Mouse (Mus musculus): ENCODE results near the gene Tmem219. TPM values are rescaled to one million over a fixed set of nuclear protein-coding genes. Genes with fewer than 3 reads are reported as not detected.
A peak's percentile ranks its signal among the peaks of the same experiment; 100 is the strongest.
"Not testable (repeated sequence)": the region's sequence is repeated elsewhere in the genome, so short reads cannot be mapped to it uniquely, and the experiment has no call there.

Gene Tmem219
- total RNA-seq, 1 experiment from 2014 or later: 14.5 TPM

DNA sequence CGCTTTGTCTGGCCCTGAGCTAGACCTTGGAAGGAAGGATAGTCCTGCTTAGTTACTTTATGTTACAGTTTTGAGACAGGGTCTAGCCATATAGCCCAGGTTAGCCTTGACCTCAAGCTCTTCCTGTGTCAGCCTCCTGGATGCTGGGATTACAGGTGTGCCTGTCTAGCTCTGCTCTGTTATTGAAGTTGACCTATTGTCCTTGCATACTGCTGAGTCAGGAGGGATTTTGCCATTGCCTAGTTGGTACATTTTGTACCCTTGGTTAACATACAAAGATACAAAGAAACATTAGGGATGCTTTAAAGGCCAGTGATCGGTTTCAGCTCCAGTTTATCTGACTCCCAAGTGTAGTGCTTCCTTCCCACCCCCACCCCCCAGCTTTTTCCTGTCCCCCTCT lies 9.9 kb upstream of the Tmem219 start:
- ATAC-seq (replicated peaks in 1 of 2; ENCODE audit: insufficient read depth in 1 of 2, low FRiP score in 2 of 2, low TSS enrichment in 1 of 2, low read depth in 1 of 2, poor library complexity in 2 of 2, severe bottlenecking in 2 of 2): no peak

DNA sequence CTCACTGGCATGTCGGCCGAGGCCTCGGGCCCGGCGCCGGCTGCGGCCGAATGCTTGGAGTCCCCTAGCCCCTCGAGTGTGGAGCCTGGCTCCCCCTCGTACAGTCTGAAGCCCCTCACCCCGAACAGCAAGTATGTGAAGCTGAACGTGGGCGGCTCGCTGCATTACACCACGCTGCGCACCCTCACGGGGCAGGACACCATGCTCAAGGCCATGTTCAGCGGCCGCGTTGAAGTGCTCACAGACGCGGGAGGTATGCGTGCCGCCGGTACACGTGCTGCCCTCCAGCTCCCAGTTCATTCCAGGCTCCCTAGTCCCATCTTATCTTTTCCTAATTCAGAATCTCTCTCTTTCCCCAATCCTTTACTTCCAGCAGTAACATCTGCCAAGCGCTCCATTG lies 6.3 kb upstream of the Tmem219 start:
- peak in 1 of 2 experiments; percentile 14; a peak in 1 of 4 replicates for ATAC-seq (replicated peaks in 1 of 2; ENCODE audit: insufficient read depth in 1 of 2, low FRiP score in 2 of 2, low TSS enrichment in 1 of 2, low read depth in 1 of 2, poor library complexity in 2 of 2, severe bottlenecking in 2 of 2)

DNA sequence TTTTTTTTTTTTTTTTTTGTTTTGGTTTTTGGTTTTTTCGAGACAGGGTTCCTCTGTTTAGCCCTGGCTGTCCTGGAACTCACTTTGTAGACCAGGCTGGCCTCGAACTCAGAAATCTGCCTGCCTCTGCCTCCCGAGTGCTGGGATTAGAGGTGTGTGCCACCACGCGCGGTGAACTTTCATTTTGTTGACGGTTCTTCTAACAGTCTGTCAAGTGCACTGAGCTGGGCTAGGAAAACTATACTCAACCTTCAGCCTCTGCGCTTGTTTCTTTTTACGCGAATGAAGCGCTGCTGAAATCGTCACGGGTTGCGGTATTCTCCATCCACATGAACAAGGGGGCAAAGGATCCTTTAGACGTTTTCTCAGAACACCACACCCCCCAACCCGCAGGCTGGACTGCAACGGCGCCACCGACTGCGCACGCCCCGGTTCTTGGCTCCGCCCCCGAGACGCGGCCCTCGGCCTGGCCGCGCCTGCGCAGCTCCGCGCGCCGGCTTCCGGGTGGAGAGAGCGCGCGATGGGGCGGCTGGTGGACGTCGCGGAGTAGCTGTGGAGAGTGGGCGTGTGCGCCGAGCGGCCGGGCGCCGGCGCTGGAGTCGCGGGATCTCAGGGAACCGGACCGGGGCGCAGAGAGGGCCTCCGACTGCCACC lies 5.8 kb upstream of the Tmem219 start, which contains the start of gene Kctd13:
Kctd13 (plus strand) TSS at position 496 of the 654 bp plus-strand sequence.
- ATAC-seq (replicated peaks in 1 of 2; ENCODE audit: insufficient read depth in 1 of 2, low FRiP score in 2 of 2, low TSS enrichment in 1 of 2, low read depth in 1 of 2, poor library complexity in 2 of 2, severe bottlenecking in 2 of 2): peak; percentile 82 to 91

DNA sequence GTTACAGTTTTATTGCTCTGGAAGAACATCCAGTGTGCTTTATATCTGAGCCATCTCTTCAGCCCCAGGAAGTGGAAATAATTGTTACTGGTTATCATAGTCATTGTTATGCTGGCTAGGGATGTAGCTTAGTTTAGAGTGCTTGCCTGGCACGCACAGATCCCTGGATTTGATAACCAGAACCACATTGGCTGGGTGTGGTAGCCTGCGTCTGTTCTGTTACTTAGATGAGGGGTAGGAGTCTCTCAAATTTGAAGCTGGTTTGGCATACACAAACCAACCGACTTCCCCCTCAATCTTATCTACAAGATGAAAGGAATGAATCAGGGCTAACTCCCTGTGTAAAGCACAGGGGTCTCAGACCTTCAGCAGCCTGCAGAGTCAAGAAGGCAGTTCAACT lies 3.6 kb upstream of the Tmem219 start:
- no peak for ATAC-seq (replicated peaks in 1 of 2; ENCODE audit: insufficient read depth in 1 of 2, low FRiP score in 2 of 2, low TSS enrichment in 1 of 2, low read depth in 1 of 2, poor library complexity in 2 of 2, severe bottlenecking in 2 of 2)

DNA sequence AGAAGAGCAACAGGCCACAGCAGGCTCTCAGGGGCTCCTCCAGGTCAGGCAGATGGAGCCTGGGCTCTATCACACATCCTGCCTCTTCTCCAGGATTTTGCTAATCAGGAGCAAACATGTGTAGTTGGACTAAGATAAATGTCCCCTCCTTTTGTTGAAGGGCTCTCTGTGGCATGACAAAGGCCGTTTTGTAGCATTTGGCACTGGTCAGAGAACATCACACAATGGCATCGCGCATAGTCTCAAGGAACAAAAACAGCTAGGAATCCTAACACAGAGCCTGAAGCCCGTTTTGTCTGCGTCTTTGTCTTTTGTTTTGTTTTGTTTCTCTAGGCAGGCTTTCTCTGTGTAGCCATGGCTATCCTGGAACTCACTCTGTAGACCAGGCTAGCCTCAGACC lies 1.3 kb upstream of the Tmem219 start:
- ATAC-seq (replicated peaks in 1 of 2; ENCODE audit: insufficient read depth in 1 of 2, low FRiP score in 2 of 2, low TSS enrichment in 1 of 2, low read depth in 1 of 2, poor library complexity in 2 of 2, severe bottlenecking in 2 of 2): no peak

DNA sequence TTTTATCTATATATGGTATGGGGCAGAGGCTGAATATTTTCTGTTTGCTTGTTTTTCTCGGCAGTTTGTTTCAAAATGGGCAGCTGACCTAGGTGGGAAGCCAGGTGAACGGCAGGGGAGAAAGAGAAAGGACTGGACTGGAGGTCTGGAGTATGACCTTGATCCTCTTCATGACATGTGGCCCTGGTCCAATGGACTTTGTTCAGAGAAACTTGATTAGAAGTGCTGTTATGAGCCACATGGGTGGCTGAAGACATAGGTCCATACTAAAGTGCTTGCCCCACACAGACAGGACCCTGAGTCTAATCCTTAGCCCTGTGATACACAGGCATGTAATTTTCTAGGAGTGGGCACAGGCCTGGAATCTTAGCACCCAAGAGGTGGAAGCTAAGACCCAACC lies 1.2 kb downstream of the Tmem219 start:
- no peak for ATAC-seq (replicated peaks in 1 of 2; ENCODE audit: insufficient read depth in 1 of 2, low FRiP score in 2 of 2, low TSS enrichment in 1 of 2, low read depth in 1 of 2, poor library complexity in 2 of 2, severe bottlenecking in 2 of 2)

DNA sequence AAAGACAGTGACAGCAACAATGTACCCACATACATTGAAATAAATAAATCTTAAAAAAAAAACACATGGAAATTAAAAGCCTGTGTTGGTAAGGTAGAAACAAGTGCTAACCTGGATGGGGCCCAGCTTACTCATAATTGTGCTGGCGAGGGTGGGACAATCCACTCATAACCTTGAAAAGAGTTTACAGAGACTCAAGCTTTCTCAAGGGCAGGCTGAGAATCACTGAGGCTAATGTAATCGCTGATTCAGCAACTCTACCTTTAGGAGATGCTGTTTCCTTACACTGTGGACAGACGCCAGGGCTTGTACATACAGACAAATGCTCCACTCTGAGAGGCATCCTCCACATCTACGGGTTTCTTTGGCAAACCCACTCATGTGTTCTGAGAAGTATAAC lies 2.7 kb downstream of the Tmem219 start:
- ATAC-seq (replicated peaks in 1 of 2; ENCODE audit: insufficient read depth in 1 of 2, low FRiP score in 2 of 2, low TSS enrichment in 1 of 2, low read depth in 1 of 2, poor library complexity in 2 of 2, severe bottlenecking in 2 of 2): no peak

DNA sequence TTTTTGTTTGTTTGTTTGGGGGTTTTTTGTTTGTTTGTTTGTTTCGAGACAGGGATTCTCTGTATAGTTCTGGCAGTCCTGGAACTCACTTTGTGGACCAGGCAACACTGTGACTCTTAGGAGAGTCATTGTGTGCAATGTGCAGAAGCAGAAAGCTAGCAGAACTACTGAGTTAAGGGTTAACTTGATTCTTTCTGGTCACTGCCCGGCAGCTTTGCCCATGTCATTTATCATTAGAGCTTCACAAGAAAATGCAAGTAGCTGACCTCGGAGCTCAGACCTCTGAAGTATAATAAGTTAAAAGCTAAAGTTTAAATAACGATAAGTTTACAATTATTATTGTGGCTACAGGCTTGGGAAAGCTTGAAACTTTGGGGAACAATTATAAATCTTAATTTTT lies 4.4 kb downstream of the Tmem219 start:
- not testable (repeated sequence) for ATAC-seq (replicated peaks in 1 of 2; ENCODE audit: insufficient read depth in 1 of 2, low FRiP score in 2 of 2, low TSS enrichment in 1 of 2, low read depth in 1 of 2, poor library complexity in 2 of 2, severe bottlenecking in 2 of 2)

DNA sequence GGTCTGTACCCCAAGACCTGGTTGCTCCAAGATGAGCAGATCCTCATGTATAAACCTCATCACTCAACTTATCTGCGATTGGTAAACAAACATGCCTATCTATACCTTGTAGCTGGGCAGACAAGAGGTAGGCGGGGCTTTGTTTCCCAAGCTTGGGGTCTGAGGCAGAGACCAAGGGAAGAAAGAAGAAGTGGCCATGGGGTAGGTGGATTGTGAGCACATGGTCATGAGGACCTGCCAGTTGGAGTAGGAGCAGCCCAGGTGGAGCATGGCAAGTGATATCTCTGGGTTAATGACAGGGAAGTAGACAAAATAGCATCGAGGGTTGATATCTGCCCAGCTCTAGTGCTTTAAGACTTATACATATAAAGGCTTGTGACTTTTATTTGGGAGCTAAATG lies 7.9 kb downstream of the Tmem219 start:
- no peak for ATAC-seq (replicated peaks in 1 of 2; ENCODE audit: insufficient read depth in 1 of 2, low FRiP score in 2 of 2, low TSS enrichment in 1 of 2, low read depth in 1 of 2, poor library complexity in 2 of 2, severe bottlenecking in 2 of 2)

DNA sequence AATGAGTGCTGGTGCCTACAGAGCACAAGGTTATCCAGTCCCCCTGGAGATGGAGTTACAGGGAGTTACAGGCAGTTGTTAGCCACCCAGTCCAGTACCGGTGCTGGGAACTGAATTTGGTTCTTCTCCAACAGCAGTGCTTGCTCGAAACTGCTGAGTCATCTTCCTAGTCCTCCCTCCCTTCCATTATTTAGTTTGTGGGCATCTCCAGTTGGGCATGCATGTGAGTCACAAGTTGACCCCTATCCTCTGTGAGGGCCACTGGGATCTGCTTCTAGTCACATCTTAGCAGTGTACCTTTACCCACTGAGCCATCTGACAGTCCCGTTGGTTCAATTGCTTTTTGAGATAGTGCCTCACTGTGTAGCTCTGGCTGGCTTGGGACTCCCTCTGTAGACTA lies 17.1 kb downstream of the Tmem219 start:
- ATAC-seq (replicated peaks in 1 of 2; ENCODE audit: insufficient read depth in 1 of 2, low FRiP score in 2 of 2, low TSS enrichment in 1 of 2, low read depth in 1 of 2, poor library complexity in 2 of 2, severe bottlenecking in 2 of 2): no peak

DNA sequence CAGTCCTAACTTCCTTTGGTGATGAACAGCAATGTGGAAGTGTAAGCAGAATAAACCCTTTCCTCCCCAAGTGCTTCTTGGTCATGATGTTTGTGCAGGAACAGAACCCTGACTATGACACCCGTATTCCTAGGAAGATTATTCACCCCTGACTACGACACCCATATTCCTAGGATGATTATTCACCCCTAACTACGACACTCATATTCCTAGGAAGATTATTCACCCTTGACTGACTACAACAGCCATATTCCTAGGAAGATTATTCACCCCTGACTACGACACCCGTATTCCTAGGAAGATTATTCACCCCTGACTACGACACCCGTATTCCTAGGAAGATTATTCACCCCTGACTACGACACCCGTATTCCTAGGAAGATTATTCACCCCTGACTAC lies 22.9 kb downstream of the Tmem219 start:
- not testable (repeated sequence) for ATAC-seq (replicated peaks in 1 of 2; ENCODE audit: insufficient read depth in 1 of 2, low FRiP score in 2 of 2, low TSS enrichment in 1 of 2, low read depth in 1 of 2, poor library complexity in 2 of 2, severe bottlenecking in 2 of 2)

DNA sequence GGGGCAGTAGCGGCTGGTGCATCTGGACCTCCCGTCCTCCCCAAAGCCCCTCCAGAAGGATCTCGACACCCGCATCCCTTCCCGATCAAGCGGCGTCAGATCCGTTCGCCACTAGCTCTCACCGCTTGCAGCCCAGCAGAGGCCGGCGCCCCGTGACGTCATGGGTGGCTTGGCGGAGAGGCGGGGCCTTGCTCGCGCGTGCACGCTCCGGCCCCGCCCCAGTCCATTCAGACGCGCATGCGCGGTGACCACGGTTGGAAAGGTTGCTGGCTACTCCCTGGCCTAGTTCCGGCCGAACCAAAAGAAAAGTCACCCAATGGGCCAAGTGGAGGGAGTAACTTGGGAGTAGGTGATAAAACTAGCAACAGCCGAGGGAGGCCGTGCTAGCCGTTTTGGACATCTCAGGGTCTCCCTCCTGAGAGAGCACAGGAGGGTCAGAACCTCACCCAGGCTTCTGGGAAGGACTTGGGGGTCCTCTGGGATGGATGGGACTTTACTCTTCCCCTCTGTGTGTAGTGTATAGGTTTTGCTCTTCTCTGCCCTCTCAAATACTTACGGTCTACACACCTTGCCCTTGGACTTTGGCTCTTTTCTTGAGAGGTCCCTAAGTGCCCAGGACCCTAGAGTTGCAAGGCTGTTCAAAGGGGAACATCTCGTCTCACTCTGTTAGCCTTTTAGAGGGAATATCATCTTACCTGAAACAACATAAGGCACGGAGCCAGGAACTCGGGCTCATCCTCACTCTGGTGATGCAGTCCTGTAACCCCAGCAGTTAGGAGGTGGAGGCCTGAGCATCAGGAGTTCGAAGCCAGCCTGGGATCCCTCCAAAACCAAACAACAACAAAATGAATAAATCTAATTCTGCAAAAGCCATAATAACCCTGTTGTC lies 24.4 kb downstream of the Tmem219 start:
- ATAC-seq (replicated peaks in 1 of 2; ENCODE audit: insufficient read depth in 1 of 2, low FRiP score in 2 of 2, low TSS enrichment in 1 of 2, low read depth in 1 of 2, poor library complexity in 2 of 2, severe bottlenecking in 2 of 2): peak; percentile 88 to 92

DNA sequence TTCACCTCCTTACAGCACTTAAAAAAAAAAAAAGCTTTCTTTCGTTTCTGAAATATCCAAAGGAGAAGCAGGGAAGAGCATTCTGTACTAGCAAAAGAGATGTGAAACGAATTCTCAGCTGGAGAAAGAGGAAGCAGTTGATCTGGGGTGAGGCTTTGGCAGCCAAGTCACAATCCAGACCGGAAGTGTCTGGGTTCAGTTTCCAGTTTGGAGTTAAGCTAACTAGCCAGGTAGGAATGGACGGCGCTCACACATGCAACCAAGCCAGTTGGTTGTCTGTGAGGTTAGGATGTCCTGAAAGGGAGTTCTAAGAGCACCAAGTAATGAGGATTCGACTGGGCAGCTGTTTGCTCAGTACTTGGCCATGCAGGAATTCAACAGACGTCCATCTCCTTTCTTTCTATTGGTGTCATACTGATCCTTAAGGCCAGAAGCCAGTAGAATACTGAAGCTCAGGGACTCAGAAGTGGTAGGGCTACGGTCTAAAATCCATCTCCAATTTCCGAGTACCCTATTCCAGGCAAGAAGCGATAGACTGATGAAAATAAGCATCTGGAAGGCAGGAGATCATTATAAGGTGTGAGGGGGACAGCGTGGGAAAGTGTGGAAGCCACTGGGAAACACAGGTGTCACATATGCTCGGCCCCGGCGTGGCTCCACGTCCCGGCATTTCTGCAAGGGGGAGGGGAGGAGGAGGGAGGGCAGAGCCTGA lies 25.2 kb downstream of the Tmem219 start:
- ATAC-seq (replicated peaks in 1 of 2; ENCODE audit: insufficient read depth in 1 of 2, low FRiP score in 2 of 2, low TSS enrichment in 1 of 2, low read depth in 1 of 2, poor library complexity in 2 of 2, severe bottlenecking in 2 of 2): peak; percentile 63 to 78

DNA sequence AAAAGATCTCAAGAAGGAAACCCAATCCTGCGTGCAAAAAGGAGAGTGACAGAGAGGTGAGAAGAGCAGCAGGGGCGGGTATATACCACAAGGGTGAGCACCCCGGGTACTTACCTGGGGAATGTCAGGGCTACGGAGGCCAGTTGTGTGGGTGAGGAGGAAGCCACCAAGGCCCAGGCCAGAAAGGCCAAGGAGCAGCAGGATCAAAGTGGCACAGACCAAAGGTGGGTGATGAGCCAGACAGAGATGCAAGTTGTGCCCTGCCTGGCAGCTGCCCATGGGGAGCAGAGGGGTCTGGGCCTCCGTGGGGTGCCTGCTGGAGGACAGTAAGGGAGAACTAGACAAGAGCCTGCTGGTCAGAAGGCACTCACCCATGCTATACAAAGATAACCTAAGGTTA lies 25.8 kb downstream of the Tmem219 start:
- ATAC-seq (replicated peaks in 1 of 2; ENCODE audit: insufficient read depth in 1 of 2, low FRiP score in 2 of 2, low TSS enrichment in 1 of 2, low read depth in 1 of 2, poor library complexity in 2 of 2, severe bottlenecking in 2 of 2): peak; percentile 12 to 18; a peak in 1 of 4 replicates

DNA sequence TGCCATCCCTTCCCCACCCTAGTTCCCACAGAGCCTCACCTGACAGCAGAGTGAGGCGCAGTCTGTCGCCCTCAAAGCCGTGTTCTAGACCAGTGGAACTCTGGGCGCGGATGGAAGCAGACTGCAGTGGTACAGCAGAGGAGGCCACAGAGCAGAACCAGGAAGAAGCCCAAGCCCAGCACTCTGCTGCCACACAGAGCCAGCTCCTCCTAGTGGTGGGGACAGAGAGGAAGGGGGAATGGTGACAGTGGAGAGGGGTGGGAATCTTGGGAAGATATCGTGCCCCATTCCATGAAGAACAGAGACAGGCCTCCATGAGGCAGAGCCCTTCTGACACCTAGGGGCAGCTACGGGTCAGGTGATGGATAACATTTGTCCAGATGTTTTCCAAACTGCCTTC lies 33.9 kb downstream of the Tmem219 start:
- no peak for ATAC-seq (replicated peaks in 1 of 2; ENCODE audit: insufficient read depth in 1 of 2, low FRiP score in 2 of 2, low TSS enrichment in 1 of 2, low read depth in 1 of 2, poor library complexity in 2 of 2, severe bottlenecking in 2 of 2)

DNA sequence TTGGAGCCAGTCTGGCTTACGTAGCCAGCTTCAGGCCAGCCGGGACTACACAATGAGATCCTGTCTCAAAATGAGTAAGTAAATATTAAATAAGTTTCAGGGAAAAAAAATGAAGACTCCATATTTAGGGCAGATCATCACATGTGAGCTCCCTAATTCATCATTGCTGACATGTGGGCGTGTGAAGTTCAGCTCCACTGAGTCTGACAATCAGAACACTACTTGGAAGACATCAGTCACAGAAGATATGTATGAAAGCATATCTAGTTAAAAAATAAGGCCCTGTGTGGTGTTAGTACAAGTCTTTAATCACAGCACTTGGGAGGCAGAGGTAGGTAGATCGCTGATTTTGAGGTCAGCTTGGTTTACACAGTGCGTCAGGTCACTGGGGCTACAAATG lies 35.4 kb downstream of the Tmem219 start:
- no peak for ATAC-seq (replicated peaks in 1 of 2; ENCODE audit: insufficient read depth in 1 of 2, low FRiP score in 2 of 2, low TSS enrichment in 1 of 2, low read depth in 1 of 2, poor library complexity in 2 of 2, severe bottlenecking in 2 of 2)

DNA sequence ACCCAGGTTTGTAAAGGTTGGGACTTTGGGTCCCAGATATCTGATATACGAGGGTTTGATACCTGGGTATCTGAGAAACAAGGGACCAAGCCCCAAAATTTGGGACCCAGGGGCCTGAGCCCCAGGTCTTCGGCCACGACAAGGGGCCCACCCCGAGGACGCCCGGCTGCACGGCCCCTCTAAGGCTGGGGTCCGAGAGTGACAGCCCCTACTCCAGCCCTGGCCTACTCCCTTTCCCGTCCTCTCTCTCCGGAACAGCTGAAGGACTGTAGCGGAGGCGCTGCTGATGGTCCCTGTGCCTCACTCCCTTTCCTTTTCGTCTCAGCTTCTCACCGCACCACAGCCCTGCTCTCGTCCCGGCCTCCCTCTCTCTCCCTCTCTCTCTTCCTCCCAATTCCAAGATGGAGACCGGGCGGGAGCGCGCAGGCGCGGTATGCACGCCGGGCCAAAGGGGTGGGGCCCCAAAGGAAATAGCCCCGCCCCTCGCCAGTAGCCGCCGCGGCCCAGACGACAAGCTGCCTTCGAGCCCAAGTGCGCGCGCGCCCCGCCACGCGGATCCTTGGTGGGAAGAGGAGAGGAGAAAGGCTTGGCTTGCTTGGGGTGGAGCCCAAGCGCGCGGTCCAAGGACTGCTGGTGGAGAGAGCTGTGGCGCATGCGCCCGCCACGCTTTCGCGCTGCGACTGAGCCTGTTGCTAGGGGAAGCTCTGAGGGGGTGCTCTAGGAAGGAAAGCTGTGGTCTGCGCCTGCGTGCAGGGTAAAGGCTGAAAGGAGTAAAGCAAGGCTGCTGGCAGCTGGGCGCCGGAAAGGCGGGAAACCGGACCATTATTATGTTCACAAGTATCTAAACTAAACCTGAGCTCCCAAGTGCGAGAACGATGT lies 38.2 kb downstream of the Tmem219 start, which contains the start of gene Taok2:
Taok2 (minus strand) TSS at position 418 of the 879 bp plus-strand sequence.
- peak; percentile 92 to 96 for ATAC-seq (replicated peaks in 1 of 2; ENCODE audit: insufficient read depth in 1 of 2, low FRiP score in 2 of 2, low TSS enrichment in 1 of 2, low read depth in 1 of 2, poor library complexity in 2 of 2, severe bottlenecking in 2 of 2)
